Mouse (Mus musculus) granulocyte monocyte progenitor cell, adult 5-6 weeks (primary cell): Measurements from ENCODE around the gene Hist1h2ao. TPM values are rescaled to one million over a fixed set of nuclear protein-coding genes. Genes with fewer than 3 reads are reported as not detected.

Experiments used
- total RNA-seq, 2 experiments: library from RNA; stranded (forward) in 1 of 2; stranded (reverse) in 1 of 2; fragments of 200-712, 200-1000 nt in 1 of 2; fragments of >200 nt in 1 of 2; fragmentation: Nextera tagmentation in 1 of 2; gene quantifications; 2 replicates each; pipeline ENCODE4 v1.2.3; 2014 to 2017

Gene Hist1h2ao
- total RNA-seq, 2 experiments from 2014 or later, result 38.4 TPM; not detected in 1

Other genes starting within 250 kb of the Hist1h2ao start
Only the 30 nearest of the 31 such genes appear.
- not detected in 2 replicates for gene Olfr1364, start 228.7 kb upstream of the Hist1h2ao start, total RNA-seq (2014; fragmentation: Nextera tagmentation)
- not detected in 2 replicates for gene Olfr1364, start 228.7 kb upstream of the Hist1h2ao start, total RNA-seq (2017)
- gene Olfr1362, start 196.4 kb upstream of the Hist1h2ao start, total RNA-seq (2014; fragmentation: Nextera tagmentation), result not detected in 2 replicates
- not detected in 2 replicates for gene Olfr1362, start 196.4 kb upstream of the Hist1h2ao start, total RNA-seq (2017)
- not detected in 2 replicates for gene Olfr11, start 167.9 kb upstream of the Hist1h2ao start, total RNA-seq (2014; fragmentation: Nextera tagmentation)
- gene Olfr11, start 167.9 kb upstream of the Hist1h2ao start, total RNA-seq (2017), result not detected in 2 replicates
- not detected in 2 replicates for gene Olfr1361, start 147.1 kb upstream of the Hist1h2ao start, total RNA-seq (2014; fragmentation: Nextera tagmentation)
- not detected in 2 replicates for gene Olfr1361, start 147.1 kb upstream of the Hist1h2ao start, total RNA-seq (2017)
- gene Olfr1360, start 133.1 kb upstream of the Hist1h2ao start, total RNA-seq (2014; fragmentation: Nextera tagmentation), result not detected in 2 replicates
- gene Olfr1360, start 133.1 kb upstream of the Hist1h2ao start, total RNA-seq (2017), result not detected in 2 replicates
- gene Olfr1359, start 112.4 kb upstream of the Hist1h2ao start, total RNA-seq (2014; fragmentation: Nextera tagmentation), result not detected in 2 replicates
- gene Olfr1359, start 112.4 kb upstream of the Hist1h2ao start, total RNA-seq (2017), result not detected in 2 replicates
- 210 and 236 TPM in 2 replicates for gene Hist1h2bl, start 94.3 kb upstream of the Hist1h2ao start, total RNA-seq (2014; fragmentation: Nextera tagmentation)
- gene Hist1h2bl, start 94.3 kb upstream of the Hist1h2ao start, total RNA-seq (2017), result 416 and 515 TPM in 2 replicates
- 17.2 TPM in 1 of 2 replicates, not detected in the other for gene Hist1h2ai, start 94.0 kb upstream of the Hist1h2ao start, total RNA-seq (2014; fragmentation: Nextera tagmentation)
- gene Hist1h2ai, start 94.0 kb upstream of the Hist1h2ao start, total RNA-seq (2017), result 2,072 and 5,185 TPM in 2 replicates
- gene Hist1h3h, start 92.8 kb upstream of the Hist1h2ao start, total RNA-seq (2014; fragmentation: Nextera tagmentation), result 4.5 TPM in 1 of 2 replicates, not detected in the other
- 334 and 360 TPM in 2 replicates for gene Hist1h3h, start 92.8 kb upstream of the Hist1h2ao start, total RNA-seq (2017)
- gene Hist1h2bm, start 88.4 kb upstream of the Hist1h2ao start, total RNA-seq (2014; fragmentation: Nextera tagmentation), result 123 and 125 TPM in 2 replicates
- 554 and 641 TPM in 2 replicates for gene Hist1h2bm, start 88.4 kb upstream of the Hist1h2ao start, total RNA-seq (2017)
- gene Hist1h4j, start 75.4 kb upstream of the Hist1h2ao start, total RNA-seq (2014; fragmentation: Nextera tagmentation), result 2.1 and 2.5 TPM in 2 replicates
- 277 and 325 TPM in 2 replicates for gene Hist1h4j, start 75.4 kb upstream of the Hist1h2ao start, total RNA-seq (2017)
- gene Hist1h4k, start 60.0 kb upstream of the Hist1h2ao start, total RNA-seq (2014; fragmentation: Nextera tagmentation), result 143 and 341 TPM in 2 replicates
- 2,272 and 2,398 TPM in 2 replicates for gene Hist1h4k, start 60.0 kb upstream of the Hist1h2ao start, total RNA-seq (2017)
- gene Hist1h2ak, start 56.6 kb upstream of the Hist1h2ao start, total RNA-seq (2014; fragmentation: Nextera tagmentation), result 8.6 and 105 TPM in 2 replicates
- gene Hist1h2ak, start 56.6 kb upstream of the Hist1h2ao start, total RNA-seq (2017), result 1,120 and 1,478 TPM in 2 replicates
- gene Hist1h2bn, start 56.3 kb upstream of the Hist1h2ao start, total RNA-seq (2014; fragmentation: Nextera tagmentation), result 168 and 218 TPM in 2 replicates
- gene Hist1h2bn, start 56.3 kb upstream of the Hist1h2ao start, total RNA-seq (2017), result 1,437 and 1,878 TPM in 2 replicates
- 278 and 329 TPM in 2 replicates for gene Hist1h1b, start 29.8 kb upstream of the Hist1h2ao start, total RNA-seq (2014; fragmentation: Nextera tagmentation)
- gene Hist1h1b, start 29.8 kb upstream of the Hist1h2ao start, total RNA-seq (2017), result 1,634 and 1,715 TPM in 2 replicates
- gene Hist1h3i, start 27.1 kb upstream of the Hist1h2ao start, total RNA-seq (2014; fragmentation: Nextera tagmentation), result 73.1 and 153 TPM in 2 replicates
- gene Hist1h3i, start 27.1 kb upstream of the Hist1h2ao start, total RNA-seq (2017), result 268 and 310 TPM in 2 replicates
- 8.9 TPM in 1 of 2 replicates, not detected in the other for gene Hist1h2an, start 23.2 kb upstream of the Hist1h2ao start, total RNA-seq (2014; fragmentation: Nextera tagmentation)
- gene Hist1h2an, start 23.2 kb upstream of the Hist1h2ao start, total RNA-seq (2017), result 984 and 1,144 TPM in 2 replicates
- gene Hist1h2bp, start 23.0 kb upstream of the Hist1h2ao start, total RNA-seq (2014; fragmentation: Nextera tagmentation), result 8.8 and 28.0 TPM in 2 replicates
- gene Hist1h2bp, start 23.0 kb upstream of the Hist1h2ao start, total RNA-seq (2017), result 41.2 and 55.0 TPM in 2 replicates
- 261 and 279 TPM in 2 replicates for gene Hist1h2bq, start 268 bp upstream of the Hist1h2ao start, total RNA-seq (2014; fragmentation: Nextera tagmentation)
- gene Hist1h2bq, start 268 bp upstream of the Hist1h2ao start, total RNA-seq (2017), result 496 and 652 TPM in 2 replicates
- gene Hist1h4m, start 1.3 kb downstream of the Hist1h2ao start, total RNA-seq (2014; fragmentation: Nextera tagmentation), result 72.5 and 88.1 TPM in 2 replicates
- gene Hist1h4m, start 1.3 kb downstream of the Hist1h2ao start, total RNA-seq (2017), result 1,782 and 2,792 TPM in 2 replicates
- 21.5 and 58.9 TPM in 2 replicates for gene Hist1h4n, start 21.7 kb downstream of the Hist1h2ao start, total RNA-seq (2014; fragmentation: Nextera tagmentation)
- gene Hist1h4n, start 21.7 kb downstream of the Hist1h2ao start, total RNA-seq (2017), result 1,825 and 2,129 TPM in 2 replicates
- 38.3 and 85.3 TPM in 2 replicates for gene Hist1h2ap, start 23.0 kb downstream of the Hist1h2ao start, total RNA-seq (2014; fragmentation: Nextera tagmentation)
- 5,843 and 7,480 TPM in 2 replicates for gene Hist1h2ap, start 23.0 kb downstream of the Hist1h2ao start, total RNA-seq (2017)
- 243 and 249 TPM in 2 replicates for gene Hist1h2br, start 23.3 kb downstream of the Hist1h2ao start, total RNA-seq (2014; fragmentation: Nextera tagmentation)
- 665 and 823 TPM in 2 replicates for gene Hist1h2br, start 23.3 kb downstream of the Hist1h2ao start, total RNA-seq (2017)
- gene Zfp184, start 134.6 kb downstream of the Hist1h2ao start, total RNA-seq (2014; fragmentation: Nextera tagmentation), result 13.3 and 15.7 TPM in 2 replicates
- 13.3 and 16.3 TPM in 2 replicates for gene Zfp184, start 134.6 kb downstream of the Hist1h2ao start, total RNA-seq (2017)
- not detected in 2 replicates for gene Pom121l2, start 170.7 kb downstream of the Hist1h2ao start, total RNA-seq (2014; fragmentation: Nextera tagmentation)
- not detected in 2 replicates for gene Pom121l2, start 170.7 kb downstream of the Hist1h2ao start, total RNA-seq (2017)
- 12.8 and 15.1 TPM in 2 replicates for gene Prss16, start 199.3 kb downstream of the Hist1h2ao start, total RNA-seq (2014; fragmentation: Nextera tagmentation)
- gene Prss16, start 199.3 kb downstream of the Hist1h2ao start, total RNA-seq (2017), result 8.3 and 9.1 TPM in 2 replicates
- gene Hist1h2ah, start 225.1 kb downstream of the Hist1h2ao start, total RNA-seq (2014; fragmentation: Nextera tagmentation), result 13.4 TPM in 1 of 2 replicates, not detected in the other
- gene Hist1h2ah, start 225.1 kb downstream of the Hist1h2ao start, total RNA-seq (2017), result 1,444 and 2,588 TPM in 2 replicates
- 9.6 and 80.5 TPM in 2 replicates for gene Hist1h2bk, start 225.4 kb downstream of the Hist1h2ao start, total RNA-seq (2014; fragmentation: Nextera tagmentation)
- gene Hist1h2bk, start 225.4 kb downstream of the Hist1h2ao start, total RNA-seq (2017), result 2,021 and 2,596 TPM in 2 replicates
- gene Hist1h4i, start 230.9 kb downstream of the Hist1h2ao start, total RNA-seq (2014; fragmentation: Nextera tagmentation), result 56.3 and 74.3 TPM in 2 replicates
- 87.0 TPM in 2 replicates for gene Hist1h4i, start 230.9 kb downstream of the Hist1h2ao start, total RNA-seq (2017)
- 2.7 and 32.2 TPM in 2 replicates for gene Hist1h2ag, start 232.5 kb downstream of the Hist1h2ao start, total RNA-seq (2014; fragmentation: Nextera tagmentation)
- gene Hist1h2ag, start 232.5 kb downstream of the Hist1h2ao start, total RNA-seq (2017), result 1,459 and 1,590 TPM in 2 replicates